Mouse (Mus musculus): ENCODE results near the gene Gtf2a1. TPM values are rescaled to one million over a fixed set of nuclear protein-coding genes. Genes with fewer than 3 reads are reported as not detected.
A peak's percentile ranks its signal among the peaks of the same experiment; 100 is the strongest.
"Not testable (repeated sequence)": the region's sequence is repeated elsewhere in the genome, so short reads cannot be mapped to it uniquely, and the experiment has no call there.

Gene Gtf2a1
- polyA plus RNA-seq, 1 experiment from 2014 or later: 33.6 TPM

DNA sequence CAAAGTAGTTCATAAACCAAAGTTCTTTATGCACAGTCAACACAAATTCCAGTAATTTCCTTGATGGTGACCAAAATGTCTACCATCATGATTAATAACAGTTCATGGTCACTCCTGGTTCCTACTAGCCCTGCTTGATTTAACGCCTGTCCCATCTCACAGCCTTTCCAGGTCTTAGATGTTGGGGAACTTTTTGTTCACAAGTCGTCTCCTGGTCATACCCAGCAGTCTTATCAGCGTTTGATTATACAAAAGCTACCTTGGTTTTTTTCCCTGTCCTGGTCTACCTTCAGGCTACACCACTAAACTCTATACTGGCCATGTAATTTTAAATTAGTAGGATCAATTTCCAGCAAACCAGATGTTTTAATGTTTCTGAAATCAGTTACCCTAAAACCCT lies 3.2 kb downstream of the Gtf2a1 start:
- H3K4me3 ChIP-seq (ENCODE audit: low read depth, low read length): peak overlapping the region; percentile 85
- no peak for DNase-seq (ENCODE audit: low spot score)
- WGBS: 53% methylated on average over 3 of the region's 3 CpGs

DNA sequence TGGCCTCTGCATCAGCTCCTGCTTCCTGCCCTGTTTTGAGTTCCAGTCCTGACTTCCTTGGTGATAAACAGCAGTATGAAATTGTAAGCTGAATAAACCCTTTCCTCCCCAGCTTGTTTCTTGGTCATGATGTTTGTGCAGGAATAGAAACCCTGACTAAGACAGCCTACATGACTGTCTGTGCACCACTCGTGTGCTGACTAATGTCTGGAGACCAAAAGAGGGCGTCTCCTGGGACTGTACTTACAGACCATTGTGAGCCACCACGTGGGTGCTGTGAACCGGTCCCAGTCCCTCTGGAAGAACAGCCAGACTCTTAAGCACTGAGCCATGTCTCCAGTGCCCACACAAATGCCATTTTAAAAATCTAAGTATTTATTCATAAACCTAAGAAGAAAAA lies 4.5 kb downstream of the Gtf2a1 start:
- H3K4me3 ChIP-seq (ENCODE audit: low read depth, low read length); H3K9ac ChIP-seq (ENCODE audit: low read length); H3K4me1 ChIP-seq (replicated peaks; ENCODE audit: control insufficient read depth, insufficient read depth, low read length); H3K4me2 ChIP-seq (ENCODE audit: low read length); H3K27me3 ChIP-seq (replicated peaks; ENCODE audit: control insufficient read depth, insufficient read depth, low read length); H3K9me3 ChIP-seq (ENCODE audit: control insufficient read depth, low read length); DNase-seq (ENCODE audit: low spot score); ATAC-seq (replicated peaks; ENCODE audit: low FRiP score, low TSS enrichment, low read depth); H3K27ac ChIP-seq (ENCODE audit: low read depth): not testable (repeated sequence)
- H3K36me3 ChIP-seq (ENCODE audit: control insufficient read depth, insufficient read depth, low read length): peaks cover 35% of the 10 kb centered on the region
- WGBS: 97% methylated on average over 4 of the region's 4 CpGs

More for the DNA sequence above, 3.2 kb downstream of the Gtf2a1 start:
- H3K9me3 ChIP-seq (ENCODE audit: control insufficient read depth, low read length): no peaks in the 10 kb centered on the region
- peaks cover 7% of the 10 kb centered on the region; the same call in 1 of the 2 replicates for H3K4me1 ChIP-seq (replicated peaks; ENCODE audit: control insufficient read depth, insufficient read depth, low read length)
- 0 out of 2 replicates have a peak overlapping the region, but pooled peaks have one; percentile 100 for H3K9ac ChIP-seq (ENCODE audit: low read length)
- peaks cover 35% of the 10 kb centered on the region for H3K36me3 ChIP-seq (ENCODE audit: control insufficient read depth, insufficient read depth, low read length)
- ATAC-seq (replicated peaks; ENCODE audit: low FRiP score, low TSS enrichment, low read depth): no peak
- H3K27me3 ChIP-seq (replicated peaks; ENCODE audit: control insufficient read depth, insufficient read depth, low read length): no peaks in the 10 kb centered on the region
- no peak overlapping the region for H3K27ac ChIP-seq (ENCODE audit: low read depth)
- H3K4me2 ChIP-seq (ENCODE audit: low read length): peak overlapping the region; percentile 51

DNA sequence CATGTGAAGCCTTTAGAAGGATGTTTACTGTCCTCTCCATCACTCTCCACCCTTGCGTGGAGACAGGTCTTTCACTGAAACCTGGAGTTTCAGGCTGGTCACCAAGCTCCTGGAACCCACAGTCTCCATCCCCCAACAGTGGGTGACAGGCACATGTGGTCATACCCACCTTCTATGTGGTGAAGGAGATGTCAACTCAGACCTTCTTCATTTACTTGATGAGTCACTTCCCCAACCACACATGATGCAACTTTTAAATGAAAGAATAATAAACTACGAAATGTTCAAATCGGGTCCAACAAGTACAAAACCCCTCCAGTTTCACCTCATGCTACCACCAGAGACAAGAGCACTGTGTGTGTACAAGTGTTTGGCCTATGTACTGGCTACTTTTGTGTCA lies 5.1 kb downstream of the Gtf2a1 start:
- no peaks in the 10 kb centered on the region for H3K9me3 ChIP-seq (ENCODE audit: control insufficient read depth, low read length)
- H3K4me3 ChIP-seq (ENCODE audit: low read depth, low read length): no peak overlapping the region
- H3K9ac ChIP-seq (ENCODE audit: low read length): no peak overlapping the region
- no peaks in the 10 kb centered on the region for H3K27me3 ChIP-seq (replicated peaks; ENCODE audit: control insufficient read depth, insufficient read depth, low read length)
- H3K27ac ChIP-seq (ENCODE audit: low read depth): no peak overlapping the region
- no peak overlapping the region for H3K4me2 ChIP-seq (ENCODE audit: low read length)
- ATAC-seq (replicated peaks; ENCODE audit: low FRiP score, low TSS enrichment, low read depth) (no peak), DNase-seq (ENCODE audit: low spot score) (no peak)
- peaks cover 35% of the 10 kb centered on the region for H3K36me3 ChIP-seq (ENCODE audit: control insufficient read depth, insufficient read depth, low read length)
- peaks cover 7% of the 10 kb centered on the region; the same call in 1 of the 2 replicates for H3K4me1 ChIP-seq (replicated peaks; ENCODE audit: control insufficient read depth, insufficient read depth, low read length)
- 93% methylated on average over 3 of the region's 3 CpGs for WGBS

DNA sequence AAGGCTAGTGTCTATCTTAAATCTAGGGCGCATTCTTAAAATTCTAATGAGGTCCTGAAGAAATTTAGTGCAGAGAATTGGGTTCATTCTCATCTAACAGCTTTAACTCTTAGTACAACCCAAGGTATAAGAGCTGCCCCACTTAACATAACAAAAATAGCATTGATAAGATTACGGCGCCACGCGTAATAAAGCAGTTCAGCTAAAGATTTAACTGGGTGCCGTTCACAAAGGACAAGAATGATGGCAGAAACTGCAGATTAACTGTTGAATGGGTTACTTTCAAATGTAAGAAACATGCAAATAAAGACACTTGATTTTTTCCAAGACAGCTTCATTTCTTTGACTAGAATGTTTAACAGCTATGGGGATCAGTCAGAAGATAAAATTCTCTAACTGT lies 6.9 kb downstream of the Gtf2a1 start:
- no peak for DNase-seq (ENCODE audit: low spot score)
- Histone ChIP-seq H3K36me3 (ENCODE audit: control insufficient read depth, insufficient read depth, low read length) (peaks cover 46% of the 10 kb centered on the region), H3K9me3 (ENCODE audit: control insufficient read depth, low read length) (no peaks in the 10 kb centered on the region), H3K4me1 (replicated peaks; ENCODE audit: control insufficient read depth, insufficient read depth, low read length) (peaks cover 7% of the 10 kb centered on the region; the same call in 1 of the 2 replicates), H3K9ac (ENCODE audit: low read length) (no peak overlapping the region), H3K4me2 (ENCODE audit: low read length) (no peak overlapping the region), H3K27ac (ENCODE audit: low read depth) (no peak overlapping the region), H3K27me3 (replicated peaks; ENCODE audit: control insufficient read depth, insufficient read depth, low read length) (no peaks in the 10 kb centered on the region), H3K4me3 (ENCODE audit: low read depth, low read length) (no peak overlapping the region)
- no peak for ATAC-seq (replicated peaks; ENCODE audit: low FRiP score, low TSS enrichment, low read depth)
- WGBS: 80% methylated on average over 6 of the region's 6 CpGs

- Histone ChIP-seq H3K27ac (ENCODE audit: low read depth) (no peak overlapping the region), H3K9ac (ENCODE audit: low read length) (no peak overlapping the region), H3K27me3 (replicated peaks; ENCODE audit: control insufficient read depth, insufficient read depth, low read length) (no peaks in the 10 kb centered on the region), H3K4me3 (ENCODE audit: low read depth, low read length) (no peak overlapping the region), H3K4me1 (replicated peaks; ENCODE audit: control insufficient read depth, insufficient read depth, low read length) (peaks cover 7% of the 10 kb centered on the region; the same call in 1 of the 2 replicates), H3K9me3 (ENCODE audit: control insufficient read depth, low read length) (no peaks in the 10 kb centered on the region), H3K4me2 (ENCODE audit: low read length) (no peak overlapping the region), H3K36me3 (ENCODE audit: control insufficient read depth, insufficient read depth, low read length) (peaks cover 53% of the 10 kb centered on the region)
- DNase-seq (ENCODE audit: low spot score): no peak
- ATAC-seq (replicated peaks; ENCODE audit: low FRiP score, low TSS enrichment, low read depth): no peak
- 54% methylated on average over 6 of the region's 6 CpGs for WGBS
These were observed 7.8 kb downstream of the Gtf2a1 start for GRCm38 (mm10) chr12:91582362-91583002.

DNA sequence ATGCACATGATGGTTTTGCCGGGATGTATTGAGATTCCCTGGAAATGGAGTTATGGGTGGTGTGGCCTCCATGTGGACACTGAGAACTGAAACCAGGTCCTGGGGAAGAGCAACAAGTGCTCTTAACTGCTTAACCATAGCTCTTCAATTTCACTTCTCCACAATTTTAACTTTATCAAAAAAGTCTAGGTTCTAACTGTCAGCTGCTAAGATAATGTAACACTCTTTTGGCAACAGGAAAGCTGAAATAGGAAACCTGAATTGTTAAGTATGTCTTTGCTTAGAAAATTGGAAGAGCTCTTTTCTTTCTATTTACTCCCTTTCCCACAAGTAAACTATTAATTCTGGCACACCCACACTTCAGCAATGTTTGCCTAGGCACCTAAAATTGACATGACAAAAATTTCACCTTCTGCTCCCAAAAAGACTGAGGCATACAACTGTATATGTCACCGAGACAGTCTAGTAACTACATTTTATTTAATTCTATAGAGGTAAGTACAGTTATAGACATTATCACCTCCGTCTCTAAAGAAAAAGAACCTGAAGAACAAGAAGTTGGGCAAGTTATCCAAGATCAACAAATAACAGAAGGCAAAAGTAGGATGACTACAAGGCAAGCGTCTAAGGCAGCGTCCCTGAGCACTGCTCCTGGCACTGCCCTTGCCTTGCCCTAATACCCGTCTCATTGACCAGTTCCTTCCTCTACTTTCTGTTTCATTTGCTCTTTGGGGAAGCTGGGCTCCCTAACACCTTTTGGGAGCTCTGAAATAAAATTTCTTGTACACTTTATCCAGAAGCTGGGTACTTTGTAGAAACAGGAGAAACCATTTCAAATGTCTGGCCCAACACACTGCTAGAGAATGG lies 8.8 kb downstream of the Gtf2a1 start:
- Histone ChIP-seq H3K9ac (ENCODE audit: low read length) (no peak overlapping the region), H3K4me1 (replicated peaks; ENCODE audit: control insufficient read depth, insufficient read depth, low read length) (no peaks in the 10 kb centered on the region), H3K27ac (ENCODE audit: low read depth) (no peak overlapping the region), H3K9me3 (ENCODE audit: control insufficient read depth, low read length) (no peaks in the 10 kb centered on the region), H3K36me3 (ENCODE audit: control insufficient read depth, insufficient read depth, low read length) (peaks cover 63% of the 10 kb centered on the region), H3K4me2 (ENCODE audit: low read length) (no peak overlapping the region), H3K4me3 (ENCODE audit: low read depth, low read length) (no peak overlapping the region), H3K27me3 (replicated peaks; ENCODE audit: control insufficient read depth, insufficient read depth, low read length) (no peaks in the 10 kb centered on the region)
- 94% methylated on average over 6 of the region's 6 CpGs for WGBS
- ATAC-seq (replicated peaks; ENCODE audit: low FRiP score, low TSS enrichment, low read depth): no peak
- no peak for DNase-seq (ENCODE audit: low spot score)

GRCm38 (mm10) chr12:91579665-91580064 lies 10.6 kb downstream of the Gtf2a1 start:
- ATAC-seq (replicated peaks; ENCODE audit: low FRiP score, low TSS enrichment, low read depth): no peak
- Histone ChIP-seq H3K27ac (ENCODE audit: low read depth) (no peak overlapping the region), H3K27me3 (replicated peaks; ENCODE audit: control insufficient read depth, insufficient read depth, low read length) (no peaks in the 10 kb centered on the region), H3K9me3 (ENCODE audit: control insufficient read depth, low read length) (no peaks in the 10 kb centered on the region), H3K36me3 (ENCODE audit: control insufficient read depth, insufficient read depth, low read length) (peaks cover 67% of the 10 kb centered on the region), H3K4me1 (replicated peaks; ENCODE audit: control insufficient read depth, insufficient read depth, low read length) (no peaks in the 10 kb centered on the region), H3K4me3 (ENCODE audit: low read depth, low read length) (no peak overlapping the region), H3K9ac (ENCODE audit: low read length) (no peak overlapping the region), H3K4me2 (ENCODE audit: low read length) (no peak overlapping the region)
- no peak for DNase-seq (ENCODE audit: low spot score)
- 83% methylated on average over 2 of the region's 2 CpGs for WGBS

DNA sequence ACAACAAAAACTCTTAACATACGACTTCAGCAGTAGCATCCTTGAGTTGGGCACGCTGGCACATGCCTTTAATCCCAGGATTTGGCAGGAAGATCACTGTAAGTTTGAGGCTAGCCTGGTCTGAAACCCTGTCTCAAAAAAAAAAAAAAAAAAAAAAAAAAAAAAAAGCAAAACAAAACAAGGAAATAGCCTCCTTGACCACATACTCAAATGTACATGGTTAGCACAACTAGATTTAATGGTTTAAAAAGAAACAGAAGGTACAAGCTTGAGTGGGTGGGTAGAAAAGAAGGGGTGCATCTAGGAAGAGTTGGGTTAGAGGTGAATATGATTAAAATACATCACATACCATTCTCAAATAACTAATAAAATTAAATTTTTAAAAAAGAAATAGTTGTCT lies 18.6 kb downstream of the Gtf2a1 start:
- Histone ChIP-seq H3K4me2 (ENCODE audit: low read length) (no peak overlapping the region), H3K27ac (ENCODE audit: low read depth) (no peak overlapping the region), H3K4me1 (replicated peaks; ENCODE audit: control insufficient read depth, insufficient read depth, low read length) (no peaks in the 10 kb centered on the region), H3K9me3 (ENCODE audit: control insufficient read depth, low read length) (no peaks in the 10 kb centered on the region), H3K4me3 (ENCODE audit: low read depth, low read length) (no peak overlapping the region), H3K36me3 (ENCODE audit: control insufficient read depth, insufficient read depth, low read length) (peaks cover 92% of the 10 kb centered on the region), H3K9ac (ENCODE audit: low read length) (no peak overlapping the region), H3K27me3 (replicated peaks; ENCODE audit: control insufficient read depth, insufficient read depth, low read length) (no peaks in the 10 kb centered on the region)
- no peak for DNase-seq (ENCODE audit: low spot score)
- WGBS: 86% methylated on average over 2 of the region's 2 CpGs
- ATAC-seq (replicated peaks; ENCODE audit: low FRiP score, low TSS enrichment, low read depth): no peak
